Mouse (Mus musculus): ENCODE data around the gene Sgo1. TPM values are rescaled to one million over a fixed set of nuclear protein-coding genes. Genes with fewer than 3 reads are reported as not detected.

Gene Sgo1
- polyA plus RNA-seq (2014; fragmentation: Illumina TruSeq; extraction: RNeasy Lipid Tissue Mini Kit (QIAGEN cat#74804); ENCODE audit: low read depth, low replicate concordance) = 0.40 TPM

DNA sequence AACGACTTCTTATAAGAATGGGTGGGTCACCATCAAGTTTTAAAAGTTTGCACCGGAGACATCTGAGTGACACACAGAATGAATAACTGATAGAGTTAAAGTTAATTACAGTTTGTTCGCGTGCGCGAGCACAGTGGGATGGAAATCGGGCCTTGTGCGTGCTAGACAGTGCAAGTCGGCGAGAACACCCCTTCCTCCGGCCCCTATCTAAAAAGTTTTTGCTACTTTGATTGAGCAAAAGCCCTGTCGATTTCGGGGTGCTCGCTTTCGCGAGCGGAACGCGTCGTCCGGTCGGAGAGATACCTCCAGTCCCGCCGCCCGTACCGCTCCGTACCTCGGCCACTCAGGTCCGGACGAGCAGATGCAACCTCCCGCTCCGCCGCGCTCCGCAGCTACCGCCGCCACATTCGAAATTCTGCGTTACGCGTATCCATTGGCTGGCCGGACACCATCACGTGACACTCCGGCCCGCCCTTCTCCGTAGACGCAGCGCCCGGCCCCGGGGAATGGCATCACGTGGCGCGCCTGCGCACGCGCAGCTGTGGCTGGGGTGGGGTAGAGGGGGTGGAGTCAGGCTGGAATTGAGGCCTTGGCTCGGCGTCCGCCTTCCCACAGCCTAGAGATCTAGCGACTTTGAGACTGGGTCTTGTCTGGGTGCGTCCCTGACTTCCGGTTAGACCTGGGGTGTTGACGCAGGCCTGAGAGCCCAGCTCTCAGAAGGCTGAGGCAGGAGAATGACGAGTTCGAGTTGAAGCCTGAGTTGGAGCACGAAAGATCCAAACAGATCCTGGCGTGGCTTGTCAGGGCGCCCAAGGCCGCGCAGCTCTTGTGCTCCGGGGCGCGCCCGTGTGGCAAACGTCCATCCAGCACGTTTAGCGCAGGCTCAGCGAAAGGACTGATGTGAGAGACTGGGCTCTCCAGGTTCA, at the start of gene Sgo1:
TSS of gene Sgo1 (minus strand) at position 457 of the 926 bp plus-strand sequence.

Other genes starting within 250 kb of the Sgo1 start
- 0.20 TPM for gene Efhb, start 226.0 kb downstream of the Sgo1 start, polyA plus RNA-seq (2014; fragmentation: Illumina TruSeq; extraction: RNeasy Lipid Tissue Mini Kit (QIAGEN cat#74804); ENCODE audit: low read depth, low replicate concordance)
- gene Rab5a, start 210.1 kb downstream of the Sgo1 start, polyA plus RNA-seq (2014; fragmentation: Illumina TruSeq; extraction: RNeasy Lipid Tissue Mini Kit (QIAGEN cat#74804); ENCODE audit: low read depth, low replicate concordance) = 252 TPM
- not detected for gene Pp2d1, start 149.9 kb downstream of the Sgo1 start, polyA plus RNA-seq (2014; fragmentation: Illumina TruSeq; extraction: RNeasy Lipid Tissue Mini Kit (QIAGEN cat#74804); ENCODE audit: low read depth, low replicate concordance)
- gene Kat2b, start 122.5 kb downstream of the Sgo1 start, polyA plus RNA-seq (2014; fragmentation: Illumina TruSeq; extraction: RNeasy Lipid Tissue Mini Kit (QIAGEN cat#74804); ENCODE audit: low read depth, low replicate concordance) = 145 TPM
- gene Sult1c2, start 157.0 kb upstream of the Sgo1 start, polyA plus RNA-seq (2014; fragmentation: Illumina TruSeq; extraction: RNeasy Lipid Tissue Mini Kit (QIAGEN cat#74804); ENCODE audit: low read depth, low replicate concordance) = 260 TPM

Measured in kidney, adult 10 weeks (tissue).